Mouse (Mus musculus): ENCODE data around the gene Brf1. TPM values are rescaled to one million over a fixed set of nuclear protein-coding genes. Genes with fewer than 3 reads are reported as not detected.

The Brf1 gene
- polyA plus RNA-seq, 1 experiment, result 11.5 TPM

- Histone ChIP-seq H3K27me3 (replicated peaks) (peaks cover 27% of the 10 kb centered on the region), H3K9me3 (no peaks in the 10 kb centered on the region), H3K4me1 (peaks cover 84% of the 10 kb centered on the region), H3K4me3 (replicated peaks) (peak overlapping the region; percentile 33), H3K36me3 (replicated peaks; ENCODE audit: low read length) (peaks cover 88% of the 10 kb centered on the region)
- no peak for TF ChIP-seq FLI1 (IDR thresholded peaks at IDR 0.05; ENCODE audit: low read length)
- TF ChIP-seq GATA1 (IDR thresholded peaks at IDR 0.05; ENCODE audit: borderline replicate concordance, low read length), result no peak
These were observed 87.4 kb downstream of the Brf1 start for GRCm38 (mm10) chr12:112912951-112913745.

DNA sequence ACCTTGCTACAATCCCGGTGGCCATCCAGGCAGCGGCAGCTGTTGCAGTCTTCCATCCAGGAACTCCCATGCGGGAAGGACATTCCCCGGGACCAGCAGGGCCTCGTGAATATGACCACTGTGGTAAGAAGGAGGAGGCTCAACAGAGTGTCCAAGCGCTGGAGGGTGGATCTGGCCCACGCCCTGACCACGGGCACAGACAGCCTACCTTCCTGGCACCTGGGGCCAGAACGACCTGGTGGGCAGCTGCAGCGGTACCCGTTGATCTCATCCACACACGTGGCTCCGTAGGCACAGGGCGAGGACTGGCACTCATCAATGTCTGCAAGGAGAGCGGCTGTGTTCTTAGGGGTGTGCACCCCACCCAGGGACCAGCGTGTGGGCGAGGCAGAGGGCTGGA lies 88.8 kb downstream of the Brf1 start:
- Histone ChIP-seq H3K9me3 (no peaks in the 10 kb centered on the region), H3K36me3 (replicated peaks; ENCODE audit: low read length) (peaks cover 97% of the 10 kb centered on the region), H3K4me3 (replicated peaks) (no peak overlapping the region), H3K4me1 (peaks cover 71% of the 10 kb centered on the region), H3K27me3 (replicated peaks) (peaks cover 28% of the 10 kb centered on the region)
- no peak for TF ChIP-seq GATA1 (IDR thresholded peaks at IDR 0.05; ENCODE audit: borderline replicate concordance, low read length)
- no peak for TF ChIP-seq FLI1 (IDR thresholded peaks at IDR 0.05; ENCODE audit: low read length)

Other genes with a start within 250 kb of the Brf1 start
- gene Pld4, start 240.0 kb downstream of the Brf1 start, polyA plus RNA-seq (2012; ENCODE audit: insufficient read depth, low replicate concordance), result 11.4 and 36.3 TPM in 2 replicates
- gene Ahnak2, start 198.0 kb downstream of the Brf1 start, polyA plus RNA-seq (2012; ENCODE audit: insufficient read depth, low replicate concordance), result 3.3 TPM in 1 of 2 replicates, not detected in the other
- 8.2 and 25.4 TPM in 2 replicates for gene Clba1, start 191.8 kb downstream of the Brf1 start, polyA plus RNA-seq (2012; ENCODE audit: insufficient read depth, low replicate concordance)
- 3.2 and 11.7 TPM in 2 replicates for gene Cdca4, start 171.3 kb downstream of the Brf1 start, polyA plus RNA-seq (2012; ENCODE audit: insufficient read depth, low replicate concordance)
- 1.2 TPM in 1 of 2 replicates, not detected in the other for gene Gpr132, start 132.5 kb downstream of the Brf1 start, polyA plus RNA-seq (2012; ENCODE audit: insufficient read depth, low replicate concordance)
- 4.8 and 14.7 TPM in 2 replicates for gene Jag2, start 70.9 kb downstream of the Brf1 start, polyA plus RNA-seq (2012; ENCODE audit: insufficient read depth, low replicate concordance)
- gene Nudt14, start 58.6 kb downstream of the Brf1 start, polyA plus RNA-seq (2012; ENCODE audit: insufficient read depth, low replicate concordance), result 14.1 and 42.5 TPM in 2 replicates
- gene Btbd6, start 24.2 kb downstream of the Brf1 start, polyA plus RNA-seq (2012; ENCODE audit: insufficient read depth, low replicate concordance), result 25.3 and 64.2 TPM in 2 replicates
- gene Pacs2, start 13.8 kb upstream of the Brf1 start, polyA plus RNA-seq (2012; ENCODE audit: insufficient read depth, low replicate concordance), result 7.0 and 8.7 TPM in 2 replicates
- gene Tex22, start 73.8 kb upstream of the Brf1 start, polyA plus RNA-seq (2012; ENCODE audit: insufficient read depth, low replicate concordance), result not detected in 2 replicates
- gene Mta1, start 97.6 kb upstream of the Brf1 start, polyA plus RNA-seq (2012; ENCODE audit: insufficient read depth, low replicate concordance), result 120 and 145 TPM in 2 replicates
- gene Crip2, start 139.5 kb upstream of the Brf1 start, polyA plus RNA-seq (2012; ENCODE audit: insufficient read depth, low replicate concordance), result 6.1 and 14.4 TPM in 2 replicates
- 12.3 and 39.8 TPM in 2 replicates for gene Crip1, start 145.6 kb upstream of the Brf1 start, polyA plus RNA-seq (2012; ENCODE audit: insufficient read depth, low replicate concordance)
- gene Tedc1, start 155.7 kb upstream of the Brf1 start, polyA plus RNA-seq (2012; ENCODE audit: insufficient read depth, low replicate concordance), result 2.0 and 7.6 TPM in 2 replicates
- gene Tmem121, start 185.2 kb upstream of the Brf1 start, polyA plus RNA-seq (2012; ENCODE audit: insufficient read depth, low replicate concordance), result not detected in 2 replicates